Mouse (Mus musculus): ENCODE results near the gene Rps15a.

- no peak for TF ChIP-seq CTCF (IDR thresholded peaks at IDR 0.05; ENCODE audit: control insufficient read depth, insufficient read depth, insufficient read length)
- TF ChIP-seq CEBPB (IDR thresholded peaks at IDR 0.05; ENCODE audit: low read depth) = no peak
- TF ChIP-seq USF1 (IDR thresholded peaks at IDR 0.05; ENCODE audit: low read depth) = no peak
- no peak for TF ChIP-seq MAX (IDR thresholded peaks at IDR 0.05)
Measured at GRCm38 (mm10) chr7:118067261-118067660, 48.7 kb downstream of the Rps15a start.

Measured in C2C12 (cell line).